22 mouse cellular contexts compared by ENCODE assay signal in the genomic region with DNA sequence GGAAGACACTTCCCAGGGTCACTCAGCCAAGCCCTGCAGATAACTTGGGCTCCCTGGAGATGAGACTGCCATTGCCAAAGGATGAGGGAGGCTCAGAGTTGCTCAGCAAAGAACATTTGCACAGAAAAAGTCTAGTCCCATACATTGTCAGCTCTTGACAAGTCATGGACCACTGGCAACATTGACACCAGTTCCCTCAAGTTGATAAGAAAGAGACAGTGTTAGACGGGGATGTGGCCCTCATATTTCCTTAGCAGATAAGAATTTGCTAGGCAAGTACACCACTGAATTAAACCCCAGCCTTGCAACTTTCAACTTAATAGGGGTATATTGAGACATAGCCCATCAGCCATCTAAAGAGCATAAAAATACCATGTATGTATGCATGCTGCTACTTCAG. TPM values are rescaled to one million over a fixed set of nuclear protein-coding genes. Genes with fewer than 3 reads are reported as not detected.
"Had no signal": no experiment of that assay in that cellular context is flagged by ENCODE, and none has a peak within 500 bp of the region (broad histone marks: within the 10 kb centered on the region; RNA-seq: fewer than 3 reads in every experiment).

No protein-coding gene starts in this region.

- H3K36me3 ChIP-seq: intestine, embryonic 15.5 days; neural tube, embryonic 13.5 days had no signal

- DNase-seq: kidney, adult 11 months; kidney, adult 8-10 months; kidney, postnatal 25 days; layer of hippocampus, postnatal 36 days; lung, adult 18-20 months; lung, postnatal 10 days; lung, postnatal 36 days; retina, postnatal 1 day; right cerebral cortex, postnatal 25 days; thymus, adult 18-20 months; thymus, postnatal 14 days; thymus, postnatal 4 days had no signal

- H3K27me3 ChIP-seq: intestine, embryonic 15.5 days; lung, embryonic 15.5 days; midbrain, embryonic 13.5 days; neural tube, embryonic 13.5 days had no signal

- H3K27ac ChIP-seq: intestine, embryonic 15.5 days; left cerebral cortex, adult 2 months; lung, embryonic 15.5 days; midbrain, embryonic 10.5 days; midbrain, embryonic 13.5 days; neural tube, embryonic 13.5 days had no signal

- H3K9me3 ChIP-seq: intestine, embryonic 15.5 days; lung, embryonic 15.5 days; midbrain, embryonic 10.5 days; midbrain, embryonic 13.5 days; neural tube, embryonic 13.5 days had no signal

- H3K9ac ChIP-seq: intestine, embryonic 15.5 days; lung, embryonic 15.5 days; midbrain, embryonic 13.5 days; neural tube, embryonic 13.5 days had no signal

- ATAC-seq: intestine, embryonic 15.5 days; midbrain, embryonic 13.5 days; midbrain, embryonic 16.5 days had no signal

- H3K4me3 ChIP-seq: intestine, embryonic 15.5 days; left cerebral cortex, adult 2 months; lung, embryonic 15.5 days; midbrain, embryonic 10.5 days; midbrain, embryonic 13.5 days; myocyte; neural tube, embryonic 13.5 days had no signal

- H3K4me2 ChIP-seq: intestine, embryonic 15.5 days; lung, embryonic 15.5 days; midbrain, embryonic 13.5 days; neural tube, embryonic 13.5 days had no signal

RNA-seq across cellular contexts. Expression of gene Yjefn3, which starts 21.5 kb away (rescaled TPM):
- total RNA-seq: monocyte, adult 5-6 weeks; neutrophil, adult 5-6 weeks had no signal

RNA-seq across cellular contexts. Expression of gene Cilp2, which starts 36.5 kb away (rescaled TPM):
- total RNA-seq: monocyte, adult 5-6 weeks; neutrophil, adult 5-6 weeks had no signal
